Mouse (Mus musculus) T-cell, adult 2 months (primary cell): ENCODE measurements around the gene Tmprss9.

Experiments used
- DNase-seq: peaks from one replicate; pipeline ENCODE4 v3.0.0; 2022; ENCODE audit warnings: low spot score

Tmprss9 gene

DNA sequence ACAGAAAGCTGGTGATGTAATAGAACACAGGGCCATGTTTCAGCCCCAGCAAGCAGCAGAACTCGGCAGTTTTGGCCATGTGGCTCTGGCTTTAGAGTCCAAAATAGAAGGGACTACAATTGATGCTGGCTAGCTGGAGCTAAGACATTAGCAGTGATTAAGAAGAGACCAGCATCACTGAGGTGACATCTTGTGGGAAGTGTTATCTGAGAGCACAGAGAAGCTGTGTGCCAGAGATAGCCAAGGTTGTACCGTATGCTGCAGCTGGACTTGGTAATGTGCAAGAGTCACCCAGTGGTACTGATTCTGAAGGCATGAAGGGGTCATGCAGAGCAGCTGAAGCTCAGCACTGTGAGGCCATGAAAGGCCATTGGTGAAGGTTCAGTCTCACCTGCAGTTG, 43.6 kb downstream of the Tmprss9 start:
- no peak for DNase-seq

- DNase-seq: no peak
Observed at GRCm38 (mm10) chr10:80915736-80916135, 44.1 kb downstream of the Tmprss9 start.

- DNase-seq: no peak
Observed at GRCm38 (mm10) chr10:80917336-80917778, 45.7 kb downstream of the Tmprss9 start.

- peak; percentile 48 for DNase-seq
Observed at GRCm38 (mm10) chr10:80917779-80918434, 46.3 kb downstream of the Tmprss9 start, which contains the start of gene Lmnb2. Gene Lmnb2, minus strand, starts transcription at chr10:80918245.

DNA sequence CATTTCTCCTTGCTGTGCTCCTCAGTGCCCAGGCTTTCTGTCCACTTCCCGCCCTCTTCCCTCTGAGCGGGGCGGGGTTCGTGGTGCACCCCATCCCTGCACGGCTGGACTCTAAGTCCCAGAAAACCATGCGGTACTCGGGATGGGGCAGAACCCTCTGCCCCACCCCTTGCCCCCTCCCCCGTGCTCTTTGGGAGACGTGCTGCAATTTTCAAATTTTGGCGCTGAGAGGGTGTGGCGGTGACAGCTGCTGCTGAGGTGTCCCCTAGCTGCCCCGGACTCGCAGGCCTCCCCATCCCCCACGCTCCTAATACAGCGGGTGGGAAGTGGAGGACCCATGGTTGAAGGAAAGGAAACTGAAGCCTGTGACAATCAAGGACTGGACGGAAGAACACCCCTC, 50.3 kb downstream of the Tmprss9 start:
- DNase-seq: no peak

DNA sequence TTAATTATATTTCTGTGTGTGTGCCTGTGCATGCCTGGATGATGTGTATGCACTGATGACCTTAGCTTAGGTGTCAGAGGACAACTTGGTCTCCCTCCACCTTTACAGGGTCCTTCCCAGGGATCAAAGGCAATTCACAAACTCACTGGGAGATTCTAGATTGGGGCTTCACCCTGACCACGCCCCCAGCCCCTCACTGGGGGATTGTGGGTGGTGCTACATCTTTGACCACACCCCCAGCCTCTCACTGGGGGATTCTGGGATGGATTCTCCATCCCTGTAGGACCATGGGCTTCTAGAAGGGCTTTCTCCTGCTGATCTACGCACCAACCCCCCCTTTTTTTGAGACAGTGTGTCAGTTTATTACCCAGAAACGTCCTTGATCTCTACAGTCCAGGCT, 53.8 kb downstream of the Tmprss9 start:
- DNase-seq: no peak

- DNase-seq: peak; percentile 88
Observed at GRCm38 (mm10) chr10:80928586-80929298, 57.1 kb downstream of the Tmprss9 start.

- DNase-seq: peak; percentile 99
Observed at GRCm38 (mm10) chr10:80929299-80930226, 57.9 kb downstream of the Tmprss9 start, which contains the start of gene Gadd45b. Gene Gadd45b, plus strand, starts transcription at chr10:80930073.

DNA sequence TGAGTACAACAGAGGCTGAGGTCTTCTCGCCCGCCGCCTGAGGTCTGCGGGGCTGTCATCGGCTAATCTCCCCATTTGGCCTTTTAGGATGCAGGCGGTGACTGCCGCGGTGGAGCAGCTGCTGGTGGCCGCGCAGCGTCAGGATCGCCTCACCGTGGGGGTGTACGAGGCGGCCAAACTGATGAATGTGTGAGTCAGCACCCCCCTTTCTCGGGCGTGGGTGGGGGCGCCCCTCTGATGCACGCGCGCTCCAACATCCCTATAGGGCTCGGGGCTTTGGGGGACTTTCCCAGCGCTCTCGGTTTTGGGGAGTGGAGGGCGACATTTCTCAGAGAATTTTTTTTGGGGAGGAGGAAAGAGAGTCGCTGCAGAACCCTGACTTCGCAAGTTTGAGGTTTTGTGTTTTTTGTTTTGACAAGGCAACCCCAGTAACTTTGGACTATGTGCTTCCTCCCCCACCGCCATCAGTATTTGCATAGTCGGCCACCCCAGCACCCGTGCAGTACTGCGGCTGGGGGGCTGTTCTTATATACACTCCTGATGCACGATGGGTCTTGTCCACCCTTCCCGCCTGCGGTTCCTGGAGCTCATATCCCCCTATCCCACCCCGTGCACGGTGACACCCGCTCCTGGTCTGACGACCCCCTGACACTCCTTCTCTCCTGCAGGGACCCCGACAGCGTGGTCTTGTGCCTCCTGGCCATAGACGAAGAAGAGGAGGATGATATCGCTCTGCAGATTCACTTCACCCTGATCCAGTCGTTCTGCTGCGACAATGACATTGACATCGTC, 58.9 kb downstream of the Tmprss9 start:
- peak; percentile 52 for DNase-seq

- no peak for DNase-seq
Observed at GRCm38 (mm10) chr10:80931153-80931671, 59.6 kb downstream of the Tmprss9 start.

DNA sequence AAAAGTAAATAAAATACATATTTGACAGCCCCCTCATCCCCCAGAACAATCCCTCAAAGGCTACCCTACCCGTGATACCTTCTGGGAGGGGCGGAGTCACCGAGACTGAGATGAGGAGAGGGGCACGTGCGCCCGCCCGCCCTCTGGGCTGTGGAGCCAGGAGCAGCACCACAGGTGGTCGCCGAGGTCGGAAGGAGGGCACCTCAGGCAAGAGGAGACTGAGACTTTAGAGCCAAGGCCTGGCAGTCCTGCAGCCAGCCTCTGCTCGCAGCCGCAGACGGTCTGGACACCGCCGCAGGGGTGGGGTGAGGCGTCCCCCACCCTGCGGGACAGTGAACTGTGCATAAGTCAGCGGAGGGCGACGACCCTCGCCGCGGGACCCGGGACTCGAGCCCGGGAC, 60.0 kb downstream of the Tmprss9 start:
- no peak for DNase-seq

DNA sequence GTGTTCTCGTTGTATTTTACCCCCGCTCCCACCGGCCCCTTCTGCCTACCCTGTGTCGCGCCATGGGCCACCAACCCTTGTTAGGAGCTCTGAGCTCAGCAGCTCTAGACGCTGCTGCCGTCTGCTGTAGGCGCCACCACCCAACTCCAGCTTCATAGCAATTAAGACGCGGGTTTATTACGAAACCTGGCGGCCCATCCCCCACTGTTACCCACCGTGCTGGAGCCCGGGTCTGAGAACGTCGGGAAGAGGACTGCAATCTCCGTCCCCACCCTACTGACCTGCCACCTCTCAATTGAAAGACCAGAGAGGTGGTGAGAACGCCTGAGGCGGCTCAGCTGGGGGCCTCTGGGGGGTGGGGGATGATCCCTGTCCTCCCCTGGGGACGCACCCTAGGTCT, 60.6 kb downstream of the Tmprss9 start:
- DNase-seq: peak; percentile 23

GRCm38 (mm10) chr10:80932700-80933420, 61.2 kb downstream of the Tmprss9 start:
- DNase-seq: no peak

DNA sequence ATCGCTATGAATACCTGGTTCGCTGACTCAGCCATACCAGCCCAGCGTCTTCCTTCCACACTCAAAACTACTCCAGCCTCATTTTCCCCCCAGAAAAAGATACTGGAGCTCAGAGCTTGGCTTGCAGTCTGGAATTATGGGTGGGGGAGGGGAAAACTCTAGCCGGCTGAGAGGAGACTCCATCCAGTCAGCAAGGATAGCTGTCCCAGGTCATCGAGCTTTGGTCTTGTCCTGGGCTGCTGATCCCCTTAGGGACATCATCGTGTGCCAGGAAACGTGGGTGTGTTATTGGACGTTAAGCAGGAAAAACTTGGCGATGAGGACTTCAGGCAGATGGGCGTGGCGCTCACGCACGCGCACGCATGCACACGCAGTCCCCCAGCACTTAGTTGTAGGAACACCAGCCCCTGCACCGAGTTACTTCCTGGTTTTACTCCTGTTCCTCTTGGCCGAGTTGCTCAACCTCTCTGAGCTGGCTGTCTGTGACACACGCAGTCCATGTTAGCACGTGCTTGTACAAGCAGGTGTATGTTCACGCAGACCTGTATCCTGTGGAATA, 61.9 kb downstream of the Tmprss9 start:
- DNase-seq: no peak

DNA sequence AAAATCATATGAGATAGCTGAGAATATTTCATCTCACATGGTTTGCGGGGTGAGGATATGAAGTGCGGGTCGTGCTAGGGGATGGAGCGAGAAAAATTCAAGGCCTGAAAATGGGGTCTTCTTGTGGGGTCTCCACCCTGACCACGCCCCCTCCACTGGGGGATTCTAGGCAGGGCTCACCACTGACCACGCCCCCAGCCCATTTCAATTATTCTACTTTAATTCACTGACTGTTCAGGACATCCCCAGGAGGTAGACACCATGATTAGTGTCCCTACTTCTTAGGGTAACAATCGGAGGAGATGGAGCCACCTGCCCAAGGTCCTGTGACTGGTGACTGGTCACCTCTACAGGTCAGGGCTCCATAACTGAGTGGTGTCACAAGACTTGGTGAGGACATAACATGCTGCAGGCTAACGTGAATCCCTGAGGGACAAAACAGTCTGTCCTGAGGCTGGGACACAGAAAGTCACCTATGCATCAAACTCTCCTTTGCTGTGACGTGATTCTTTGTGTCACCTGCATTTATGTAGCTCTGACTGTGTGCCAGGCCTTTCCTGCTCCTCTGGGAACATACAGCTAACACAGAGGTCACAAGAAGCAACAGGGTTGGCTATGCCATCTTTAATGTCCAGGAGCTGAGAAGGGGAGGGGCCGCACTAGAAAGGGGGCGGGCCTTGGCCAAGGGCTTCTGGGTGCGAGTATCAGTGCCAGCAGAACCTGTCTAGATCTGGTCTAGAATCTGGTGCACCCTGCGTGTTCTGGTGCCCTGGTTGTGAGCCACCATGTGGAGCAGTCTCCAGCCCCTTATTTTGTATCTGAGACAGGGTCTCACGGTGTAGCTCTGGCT, 62.7 kb downstream of the Tmprss9 start:
- DNase-seq: no peak

GRCm38 (mm10) chr10:80935241-80935640, 63.6 kb downstream of the Tmprss9 start:
- DNase-seq: no peak

GRCm38 (mm10) chr10:80935698-80936097, 64.0 kb downstream of the Tmprss9 start:
- no peak for DNase-seq

- no peak for DNase-seq
Observed at GRCm38 (mm10) chr10:80936135-80936809, 64.6 kb downstream of the Tmprss9 start.

GRCm38 (mm10) chr10:80936810-80937164, 65.1 kb downstream of the Tmprss9 start:
- DNase-seq: no peak
